Mouse (Mus musculus) CD4-positive, CD25-positive, alpha-beta regulatory T cell, adult 4 months (primary cell): Measurements from ENCODE around the gene Ptpn13. TPM values are rescaled to one million over a fixed set of nuclear protein-coding genes. Genes with fewer than 3 reads are reported as not detected.

Source experiments
- ATAC-seq: one replicate; pipeline ENCODE4 v1.8.0; 2017
- polyA plus RNA-seq, 2 experiments: library from polyadenylated mRNA; unstranded; fragments of 100-300 nt; shearing (Covaris generic); gene quantifications; one replicate each; pipeline ENCODE4 v1.2.1; 2017

Gene Ptpn13
- polyA plus RNA-seq, 2 experiments from 2014 or later, result 22.5 to 26.9 TPM

- no peak for ATAC-seq
Observed at GRCm38 (mm10) chr5:103596467-103597146, 171.6 kb downstream of the Ptpn13 start.

GRCm38 (mm10) chr5:103597604-103598003 is 172.6 kb downstream of the Ptpn13 start:
- no peak for ATAC-seq

GRCm38 (mm10) chr5:103598264-103598663 is 173.3 kb downstream of the Ptpn13 start:
- ATAC-seq, result no peak

- ATAC-seq, result no peak
Observed at GRCm38 (mm10) chr5:103598881-103599280, 173.9 kb downstream of the Ptpn13 start.

GRCm38 (mm10) chr5:103603115-103603893 is 178.3 kb downstream of the Ptpn13 start:
- ATAC-seq, result no peak

GRCm38 (mm10) chr5:103605707-103606106 is 180.7 kb downstream of the Ptpn13 start:
- no peak for ATAC-seq

GRCm38 (mm10) chr5:103610148-103610547 is 185.2 kb downstream of the Ptpn13 start:
- no peak for ATAC-seq

- no peak for ATAC-seq
Observed at GRCm38 (mm10) chr5:103610856-103611472, 186.0 kb downstream of the Ptpn13 start.

- no peak for ATAC-seq
Observed at GRCm38 (mm10) chr5:103612316-103612715, 187.3 kb downstream of the Ptpn13 start.

- ATAC-seq, result no peak
Observed at GRCm38 (mm10) chr5:103614356-103614755, 189.4 kb downstream of the Ptpn13 start.

GRCm38 (mm10) chr5:103617191-103617590 is 192.2 kb downstream of the Ptpn13 start:
- ATAC-seq, result no peak

- no peak for ATAC-seq
Observed at GRCm38 (mm10) chr5:103620301-103620973, 195.4 kb downstream of the Ptpn13 start.

- no peak for ATAC-seq
Observed at GRCm38 (mm10) chr5:103622321-103622720, 197.3 kb downstream of the Ptpn13 start.

GRCm38 (mm10) chr5:103624831-103625230 is 199.8 kb downstream of the Ptpn13 start:
- no peak for ATAC-seq

GRCm38 (mm10) chr5:103628499-103628898 is 203.5 kb downstream of the Ptpn13 start:
- no peak for ATAC-seq

GRCm38 (mm10) chr5:103629111-103629764 is 204.2 kb downstream of the Ptpn13 start, which contains the start of gene Slc10a6:
Gene Slc10a6 (minus strand): TSS chr5:103629403.
- no peak for ATAC-seq

- ATAC-seq, result no peak
Observed at GRCm38 (mm10) chr5:103629854-103630580, 205.0 kb downstream of the Ptpn13 start.

- ATAC-seq, result no peak
Observed at GRCm38 (mm10) chr5:103637162-103637561, 212.2 kb downstream of the Ptpn13 start.

GRCm38 (mm10) chr5:103644167-103644566 is 219.2 kb downstream of the Ptpn13 start:
- ATAC-seq, result no peak

GRCm38 (mm10) chr5:103647320-103647719 is 222.3 kb downstream of the Ptpn13 start:
- ATAC-seq, result no peak
